Mouse (Mus musculus): ENCODE measurements around the gene Inpp5f.
"Not testable (repeated sequence)": the region's sequence is repeated elsewhere in the genome, so short reads cannot be mapped to it uniquely, and the experiment has no call there.

The Inpp5f gene

DNA sequence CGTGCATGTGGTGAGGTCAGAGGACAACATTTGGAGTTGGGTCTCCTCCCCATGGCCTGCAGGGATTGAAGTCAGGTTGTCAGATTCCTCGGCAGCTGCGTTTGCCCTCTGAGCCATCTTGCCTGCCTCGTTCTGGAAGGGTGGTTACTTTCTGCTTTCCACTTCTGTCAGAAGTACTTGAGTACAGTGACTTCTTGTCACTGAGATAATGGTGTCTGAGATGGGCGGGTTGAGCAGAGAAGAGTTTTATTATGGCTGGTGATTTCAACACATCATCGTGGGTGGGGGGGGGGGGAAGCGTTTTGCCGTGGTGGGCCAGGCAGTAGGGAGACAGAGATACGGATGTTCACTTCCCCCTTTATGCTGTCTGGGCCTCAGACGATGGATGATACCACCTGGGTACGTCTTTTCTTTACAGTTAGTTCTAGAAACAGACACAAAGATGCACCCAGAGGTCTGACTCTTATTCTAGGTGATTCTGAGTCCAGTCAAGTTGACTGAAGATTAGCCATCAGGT, 53.8 kb downstream of the Inpp5f start:
- DNase-seq (ENCODE audit: low spot score) = no peak

DNA sequence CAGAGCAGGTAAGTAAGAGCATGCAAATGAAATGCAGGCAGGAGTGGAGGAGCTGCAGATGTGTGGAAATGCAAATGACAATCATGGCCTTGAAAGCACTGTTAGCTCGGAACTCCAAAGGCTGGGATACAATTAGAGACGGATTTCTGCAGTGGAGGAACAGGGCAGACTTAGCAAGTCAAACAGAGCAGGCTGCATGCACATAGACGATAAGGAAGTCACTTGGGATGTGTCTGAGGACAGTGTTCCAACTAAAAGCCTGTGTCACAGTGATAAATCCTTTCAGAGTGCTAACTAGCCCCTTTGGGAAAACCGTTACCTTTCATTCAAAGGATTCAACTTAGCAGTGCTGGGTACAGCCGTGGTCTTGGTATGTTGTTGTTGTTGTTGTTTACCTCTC, 56.7 kb downstream of the Inpp5f start:
- no peak for DNase-seq (ENCODE audit: low spot score)

DNA sequence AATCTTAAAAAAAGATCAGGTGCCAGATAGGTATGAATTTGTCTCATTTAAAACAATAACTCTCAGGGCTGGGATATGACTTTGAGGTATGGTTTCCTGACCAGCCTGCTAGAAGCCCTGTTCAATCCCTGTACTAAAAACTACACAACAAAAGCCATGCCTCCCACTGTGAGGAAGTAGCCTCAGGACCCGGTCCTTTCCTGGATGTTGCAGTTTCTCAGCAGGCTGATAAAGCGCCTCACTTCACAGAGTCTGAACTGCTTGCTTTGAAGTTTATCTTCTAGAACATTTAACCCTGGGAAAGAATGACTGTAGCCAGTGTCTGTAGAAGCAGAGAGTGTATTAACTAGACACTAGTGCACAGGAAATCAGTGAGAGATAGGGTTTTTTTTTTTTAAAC, 57.7 kb downstream of the Inpp5f start:
- no peak for DNase-seq (ENCODE audit: low spot score)

DNA sequence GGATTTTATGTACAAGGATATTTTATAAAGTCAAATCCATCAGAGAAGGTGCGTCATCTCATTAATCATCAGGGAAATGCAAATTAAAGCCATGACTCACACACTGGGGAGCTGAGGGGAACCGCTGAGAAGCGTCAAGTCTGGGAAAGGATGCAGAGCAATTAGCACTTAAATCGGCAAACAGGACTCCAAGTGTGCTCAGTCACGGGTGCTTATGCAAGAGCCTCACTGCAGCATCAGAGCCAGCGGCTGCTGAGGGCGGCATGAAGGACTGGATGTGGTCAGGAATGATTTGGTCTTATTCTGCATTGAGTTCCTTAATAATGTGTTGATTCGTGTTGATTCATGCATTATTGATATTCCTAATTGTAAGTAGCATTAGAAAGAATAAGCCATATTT, 60.8 kb downstream of the Inpp5f start:
- peak; percentile 80 for DNase-seq (ENCODE audit: low spot score)

DNA sequence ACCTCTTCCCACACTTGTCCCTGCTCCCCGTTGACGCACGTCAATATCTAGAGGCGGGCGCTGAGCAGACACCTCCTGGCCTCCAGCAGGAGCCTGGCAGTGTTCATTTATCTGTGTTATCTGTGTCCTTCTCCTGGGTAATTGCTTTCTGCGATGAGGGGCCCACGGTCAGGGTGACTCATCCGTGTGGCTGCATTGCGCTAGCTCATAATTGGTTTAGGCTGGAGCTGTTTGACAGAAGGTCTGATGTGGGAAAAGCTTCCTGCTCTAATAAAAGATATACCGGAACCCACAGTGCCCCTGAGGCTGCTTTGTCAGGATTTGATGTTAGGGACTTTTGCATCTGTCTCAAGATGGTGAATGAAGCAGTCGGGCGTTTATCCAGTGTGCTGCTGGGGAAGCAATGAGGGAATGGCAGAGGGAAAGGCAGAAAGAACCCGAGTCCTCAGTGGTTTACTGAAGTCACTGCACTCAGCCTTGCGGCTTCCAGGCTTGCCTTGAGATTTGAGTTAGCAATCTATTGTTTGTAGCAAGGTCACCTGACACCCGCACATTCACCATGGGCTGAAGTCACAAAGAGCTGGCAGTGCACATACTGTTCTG, 61.4 kb downstream of the Inpp5f start:
- peak; percentile 33 for DNase-seq (ENCODE audit: low spot score)

DNA sequence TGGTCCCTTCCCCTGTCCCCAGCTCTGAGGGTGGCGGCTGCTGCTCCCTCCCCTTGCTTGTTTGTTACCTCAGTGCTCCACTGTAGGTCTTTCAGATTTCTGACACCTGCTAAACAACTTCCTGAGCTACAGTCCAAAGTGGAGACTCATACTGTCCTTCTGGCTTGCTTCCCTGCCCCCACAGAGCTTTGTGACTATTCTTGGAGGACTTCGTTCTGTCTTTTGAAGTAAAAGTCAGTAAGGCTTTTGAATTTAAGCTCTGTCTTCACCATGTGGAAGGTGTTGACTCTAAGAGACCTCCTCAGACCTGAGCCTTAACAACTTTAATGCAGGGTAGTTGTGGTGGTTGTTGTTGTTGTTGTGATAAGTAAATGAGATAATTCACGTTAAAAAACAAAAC, 67.4 kb downstream of the Inpp5f start:
- no peak for DNase-seq (ENCODE audit: low spot score)

DNA sequence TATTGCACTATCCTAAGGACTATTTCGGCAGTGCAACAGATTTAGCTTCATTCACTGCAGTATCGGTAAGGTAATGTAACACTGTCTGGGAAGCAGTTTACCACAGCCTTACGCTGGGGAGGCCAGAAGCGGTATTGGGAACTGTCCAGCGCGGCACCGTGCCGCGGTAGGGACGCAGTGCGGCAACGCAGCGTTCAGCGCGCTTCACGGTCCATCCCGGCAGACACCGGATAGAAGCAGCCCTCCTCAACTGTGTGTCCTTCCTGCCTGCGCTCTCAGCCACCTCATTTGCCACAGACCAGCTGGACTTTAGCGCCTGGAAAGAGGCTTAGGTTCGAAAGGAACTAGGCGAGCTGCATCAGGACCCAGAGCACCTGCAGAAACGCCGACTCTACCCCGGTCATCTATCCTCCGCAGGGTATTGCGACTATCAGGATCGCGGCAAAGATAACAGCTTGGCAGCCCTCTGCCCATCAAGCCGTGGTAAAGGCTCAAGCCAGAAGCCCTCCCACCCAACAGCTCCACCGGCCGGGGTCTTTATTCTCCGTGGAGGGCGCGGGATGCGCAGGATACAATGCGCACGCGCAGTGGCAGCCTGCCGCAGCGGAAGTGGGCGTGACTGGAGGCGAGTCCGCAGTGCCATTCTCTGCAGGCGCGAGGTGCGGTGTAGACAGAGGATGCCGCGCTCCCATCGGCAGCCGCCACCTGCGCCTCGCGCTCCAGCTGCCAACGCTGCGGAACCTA, 76.9 kb downstream of the Inpp5f start:
- peak; percentile 65 for DNase-seq (ENCODE audit: low spot score)

DNA sequence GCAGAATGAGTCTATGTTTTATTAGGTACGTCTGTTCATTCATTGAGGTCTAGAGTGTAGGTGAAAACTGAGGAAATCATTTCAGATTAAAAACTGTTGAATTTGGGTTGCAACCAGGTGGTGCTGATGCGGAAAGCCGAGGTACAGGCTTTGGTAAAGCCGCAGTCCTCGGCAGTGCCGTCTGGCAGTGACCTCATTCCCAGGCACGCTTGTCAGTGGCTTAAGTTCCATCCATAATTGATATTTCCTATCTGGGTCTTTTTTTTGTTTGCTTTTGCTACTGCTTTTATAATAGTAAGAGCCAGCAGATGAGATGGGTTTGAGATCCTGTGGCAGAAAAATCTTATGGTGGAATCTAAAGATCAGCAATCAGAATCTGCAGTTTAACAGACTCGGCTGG, 78.2 kb downstream of the Inpp5f start:
- no peak for DNase-seq (ENCODE audit: low spot score)

DNA sequence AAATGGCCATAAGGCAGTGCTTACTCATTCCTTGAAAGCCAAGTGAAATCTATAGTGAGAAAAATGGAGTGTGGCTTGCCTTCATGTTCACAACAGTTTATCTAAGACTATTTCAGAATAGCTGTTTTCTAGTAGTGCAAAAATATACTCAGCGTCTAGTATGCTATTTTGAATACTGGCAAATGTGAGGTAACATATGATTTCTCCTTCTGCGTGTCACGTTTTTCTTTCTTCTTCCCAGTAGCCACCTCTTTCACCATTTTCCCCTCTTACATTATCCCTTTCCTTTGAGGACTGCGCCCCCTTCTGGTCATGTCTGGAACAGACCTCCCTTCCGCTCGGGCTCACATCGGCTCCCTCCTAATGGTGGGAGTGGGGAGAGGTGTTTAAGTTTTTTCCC, 78.9 kb downstream of the Inpp5f start:
- DNase-seq (ENCODE audit: low spot score) = peak; percentile 87

DNA sequence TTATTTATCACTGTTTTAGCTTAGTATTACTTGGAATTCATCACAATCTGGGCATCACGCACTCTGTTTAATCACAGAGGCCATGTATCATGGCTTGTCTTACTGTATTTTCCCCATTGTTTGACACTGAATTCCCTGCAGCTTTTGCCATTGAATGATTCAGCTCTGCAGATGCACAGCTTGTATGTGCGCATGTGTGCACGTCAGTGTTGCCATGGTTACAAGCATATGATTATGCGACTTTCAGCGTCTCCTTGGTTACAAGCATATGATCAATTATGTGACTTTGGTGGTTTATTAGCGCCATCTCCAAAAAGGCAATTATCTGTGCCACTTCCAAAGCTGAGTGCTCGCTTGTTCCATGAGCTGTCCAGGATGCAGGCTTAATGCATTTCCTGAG, 79.7 kb downstream of the Inpp5f start:
- peak; percentile 87 for DNase-seq (ENCODE audit: low spot score)

DNA sequence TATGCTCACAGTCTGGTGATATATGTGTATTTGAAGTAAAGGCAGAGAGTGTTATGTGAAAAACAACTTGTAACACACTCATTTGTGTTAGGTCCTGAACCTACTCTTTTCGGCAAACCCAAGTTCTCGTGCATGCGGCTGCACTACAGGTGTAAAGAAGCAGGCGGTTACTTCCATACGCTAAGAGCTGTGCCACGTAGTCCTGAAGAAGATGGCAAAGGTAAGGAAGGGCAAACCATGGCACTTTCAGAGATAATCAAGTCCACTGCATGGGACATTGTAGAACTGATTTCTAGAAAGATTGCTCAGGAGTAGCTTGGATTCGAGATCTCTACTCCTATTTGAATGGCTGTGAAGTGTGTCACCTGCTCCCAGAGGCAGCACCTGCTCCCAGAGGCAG, 81.0 kb downstream of the Inpp5f start:
- DNase-seq (ENCODE audit: low spot score) = no peak

DNA sequence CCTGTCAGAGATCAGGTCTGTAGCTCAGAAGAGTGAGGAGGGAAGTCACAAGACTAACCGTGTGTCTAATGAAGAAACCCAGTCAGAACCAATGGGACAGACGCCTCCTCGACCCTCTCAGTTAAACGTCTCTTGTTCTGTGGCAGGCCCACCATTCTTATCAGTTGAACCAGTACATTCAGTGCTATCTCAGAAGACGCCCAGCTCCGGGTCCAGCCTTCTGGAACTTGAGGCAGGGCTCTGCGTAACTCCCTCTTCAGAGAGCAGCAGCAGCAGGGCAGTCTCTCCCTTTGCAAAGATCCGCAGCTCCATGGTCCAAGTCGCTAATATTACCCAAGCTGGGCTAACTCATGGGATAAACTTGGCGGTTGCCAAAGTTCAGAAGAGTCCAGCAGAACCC, 83.7 kb downstream of the Inpp5f start:
- no peak for DNase-seq (ENCODE audit: low spot score)

DNA sequence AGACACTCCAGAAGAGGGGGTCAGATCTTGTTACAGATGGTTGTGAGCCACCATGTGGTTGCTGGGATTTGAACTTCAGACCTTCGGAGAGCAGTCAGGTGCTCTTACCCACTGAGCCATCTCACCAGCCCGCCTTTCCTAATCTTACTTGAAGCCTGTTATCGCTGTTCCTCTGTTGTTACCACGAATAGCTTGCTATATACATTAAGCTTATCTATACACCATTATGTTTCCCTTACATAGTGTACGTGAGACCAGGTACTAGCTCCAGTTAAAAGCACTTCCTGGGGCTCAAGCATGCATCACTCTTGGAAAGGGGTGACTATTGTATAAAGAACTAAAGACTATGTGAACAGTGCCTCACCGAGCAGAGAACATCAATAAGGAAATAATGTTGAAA, 88.8 kb downstream of the Inpp5f start:
- DNase-seq (ENCODE audit: low spot score) = not testable (repeated sequence)

DNA sequence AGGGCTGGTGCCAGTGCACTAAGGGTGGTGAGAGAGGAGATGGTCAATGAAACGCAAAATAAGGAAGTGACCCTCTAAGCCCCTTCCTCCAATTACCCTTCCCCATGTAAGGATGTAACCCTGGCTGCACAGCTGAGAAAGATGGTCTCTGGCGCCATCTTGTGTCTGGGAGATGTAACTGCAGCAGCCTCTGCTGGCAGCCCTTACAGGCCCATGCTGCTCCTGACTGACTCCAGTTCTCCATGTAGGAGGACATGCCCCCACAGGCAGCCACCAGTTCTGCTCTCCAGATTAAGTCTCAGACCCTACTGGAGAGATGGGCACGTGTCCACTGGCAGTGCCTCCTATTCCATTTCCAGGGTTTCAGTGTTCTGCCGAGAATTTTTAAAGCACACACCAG, 94.6 kb downstream of the Inpp5f start:
- peak; percentile 53 for DNase-seq (ENCODE audit: low spot score)

DNA sequence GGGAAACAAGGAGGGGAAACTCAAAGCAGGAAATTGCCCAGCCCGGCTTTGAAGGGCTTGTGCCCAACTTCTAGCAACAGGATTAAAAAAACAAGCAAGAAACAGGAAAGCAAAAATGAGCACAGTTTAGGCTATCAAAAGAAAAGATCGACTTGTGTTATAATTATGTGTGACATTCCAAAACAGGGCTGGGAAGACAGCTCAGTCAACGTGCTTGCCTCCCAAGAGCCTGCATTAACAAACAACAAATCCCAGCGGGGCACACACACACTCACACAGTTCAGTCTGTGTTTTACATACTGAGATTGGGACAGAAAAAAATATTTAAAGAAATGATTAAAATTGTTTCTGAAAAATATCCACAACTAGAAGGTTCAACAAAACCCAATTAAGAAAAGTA, 106.9 kb downstream of the Inpp5f start:
- DNase-seq (ENCODE audit: low spot score) = no peak

DNA sequence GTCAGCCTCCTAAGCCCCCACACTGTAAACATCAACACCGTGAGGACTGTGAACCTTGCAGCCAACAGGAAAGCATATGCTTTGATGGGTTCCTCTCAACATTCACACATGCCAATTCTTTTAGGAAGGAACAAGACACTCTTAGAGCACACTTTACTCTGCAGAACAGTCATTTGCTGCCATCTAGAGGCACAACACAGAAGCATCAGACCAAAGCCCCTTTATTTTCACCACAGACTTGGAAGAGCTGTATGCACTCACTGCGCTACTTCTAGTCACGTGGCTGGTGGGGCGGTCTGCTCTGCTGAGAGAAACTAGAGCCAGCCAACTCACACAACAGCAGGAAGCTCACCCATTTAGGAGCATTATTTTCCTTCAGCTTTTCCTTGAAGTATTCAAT, 113.6 kb downstream of the Inpp5f start:
- peak; percentile 81 for DNase-seq (ENCODE audit: low spot score)

DNA sequence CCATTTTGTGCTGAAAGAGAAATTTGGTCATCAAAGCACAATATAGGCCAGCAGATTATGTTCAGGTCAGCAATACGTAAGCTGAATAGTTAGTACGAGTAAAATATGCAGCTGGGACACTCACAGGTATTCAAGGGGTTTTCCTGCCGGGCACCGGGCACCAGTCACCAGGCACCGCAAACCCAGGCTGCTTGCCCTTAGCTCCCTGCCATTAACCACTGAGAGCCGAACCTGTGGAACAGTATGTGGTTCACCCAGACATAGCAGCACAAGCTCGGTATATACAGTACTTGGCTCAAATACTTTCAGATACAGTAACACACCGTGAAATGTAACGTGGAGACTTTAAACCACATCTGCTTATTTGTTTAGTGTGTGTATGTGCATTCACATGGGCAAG, 114.1 kb downstream of the Inpp5f start:
- DNase-seq (ENCODE audit: low spot score) = no peak

DNA sequence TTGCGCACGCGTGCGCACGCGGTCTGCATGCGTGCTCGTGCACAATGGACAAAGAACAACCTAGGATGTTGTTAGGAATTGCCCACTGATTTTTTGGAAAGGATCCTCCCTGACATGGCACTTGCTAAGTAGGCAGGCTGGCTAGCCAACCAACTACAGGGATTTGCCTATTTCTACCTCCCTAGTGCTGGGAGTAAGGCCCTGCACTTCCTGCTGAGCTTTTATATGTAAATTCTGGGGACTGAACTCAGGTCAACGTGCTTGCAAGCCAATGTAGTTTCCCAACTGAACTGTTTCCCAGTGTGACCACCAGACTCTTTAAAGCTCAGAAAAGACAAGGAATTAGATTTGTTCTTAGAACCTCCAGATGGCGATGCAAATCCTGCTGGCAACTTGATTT, 115.9 kb downstream of the Inpp5f start:
- DNase-seq (ENCODE audit: low spot score) = no peak

DNA sequence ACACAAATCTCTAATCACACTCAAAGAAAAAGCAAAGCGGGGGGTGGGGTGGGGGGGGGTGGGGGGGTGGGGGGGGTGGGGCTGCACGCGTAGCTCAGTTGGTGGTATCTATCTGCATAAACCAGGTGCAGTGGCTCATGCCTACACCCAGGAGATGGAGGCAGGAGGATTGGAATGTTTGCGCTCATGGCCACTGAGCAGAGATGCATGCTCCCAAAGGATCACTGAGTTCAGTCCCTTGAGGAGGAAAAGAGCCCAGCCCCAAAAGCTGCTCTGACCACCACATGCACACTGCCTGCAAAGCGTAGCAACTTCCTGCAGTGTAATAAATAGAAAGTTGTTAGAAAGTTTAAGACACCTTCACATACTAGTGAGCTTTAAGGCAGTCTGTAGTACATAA, 116.6 kb downstream of the Inpp5f start:
- no peak for DNase-seq (ENCODE audit: low spot score)

DNA sequence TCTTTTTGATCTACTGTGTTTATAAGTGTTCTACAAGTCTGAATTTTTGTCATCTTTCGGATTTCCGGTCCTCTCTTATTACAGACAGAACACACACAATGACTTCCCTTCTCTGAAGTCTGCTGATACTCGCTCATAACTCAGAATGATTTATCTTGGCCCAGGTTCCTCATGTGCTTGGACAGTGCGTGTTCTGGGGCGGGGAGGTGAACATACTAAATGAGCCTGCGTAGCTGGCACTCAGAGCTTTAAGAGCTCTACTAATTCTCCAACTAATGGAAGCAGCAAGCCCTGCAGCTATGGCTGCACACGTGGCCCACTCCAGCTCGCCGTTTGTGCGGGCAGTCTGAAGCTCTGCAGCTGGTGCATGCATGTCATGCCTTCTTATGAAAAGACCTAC, 117.6 kb downstream of the Inpp5f start:
- DNase-seq (ENCODE audit: low spot score) = no peak

DNA sequence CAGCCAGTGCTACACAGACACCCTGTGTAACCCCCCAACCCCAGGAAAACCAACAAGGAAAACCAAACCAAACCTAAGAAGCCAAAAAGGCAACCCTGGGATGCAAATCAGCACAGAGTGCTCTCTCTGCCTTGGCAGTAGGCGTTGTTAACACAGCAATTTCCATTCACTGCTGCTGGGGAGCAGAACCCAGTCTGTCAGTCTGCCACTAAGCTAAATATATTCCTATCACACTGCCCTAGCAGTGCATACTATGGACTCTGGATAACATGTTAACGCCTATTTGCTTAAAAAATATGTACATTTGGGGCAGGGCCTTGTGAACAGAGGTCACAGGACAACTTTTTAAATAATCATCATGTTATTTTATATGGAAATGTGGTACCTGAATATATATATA, 120.5 kb downstream of the Inpp5f start:
- DNase-seq (ENCODE audit: low spot score) = no peak

DNA sequence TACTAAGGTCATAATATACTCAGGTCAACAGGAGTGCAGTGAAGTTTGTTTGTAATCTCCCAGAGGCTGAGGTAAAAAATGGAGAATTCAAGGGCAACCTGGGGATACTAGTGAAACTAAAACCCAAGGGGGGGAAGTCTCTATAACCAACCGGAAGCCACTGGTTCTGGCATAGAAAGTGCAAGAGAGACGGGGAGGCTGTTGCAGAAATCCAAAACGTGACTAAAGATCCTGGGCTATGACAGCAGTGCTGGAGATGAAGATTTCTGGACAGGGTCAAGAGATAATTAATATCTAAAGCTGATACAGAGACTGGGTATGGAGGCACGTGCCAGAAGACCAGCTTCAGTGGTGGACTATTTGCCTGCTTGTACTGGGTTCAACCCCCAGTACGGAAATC, 126.9 kb downstream of the Inpp5f start:
- DNase-seq (ENCODE audit: low spot score) = no peak

DNA sequence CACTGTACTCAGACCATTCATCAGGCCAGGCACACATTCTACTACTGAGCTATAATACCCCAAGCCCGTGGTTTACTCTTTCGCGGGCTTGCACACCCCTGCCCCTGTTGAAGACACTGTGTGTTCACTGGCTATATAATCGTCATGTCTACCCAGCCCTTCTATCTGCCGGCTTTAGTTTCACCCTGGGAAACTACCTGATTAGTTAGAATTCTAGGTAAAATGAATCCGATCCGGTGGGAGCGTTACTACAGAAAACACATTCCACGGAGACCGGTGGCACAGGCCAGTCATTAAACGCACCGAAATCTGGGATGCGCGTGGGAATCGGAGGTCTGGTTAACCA, 128.0 kb downstream of the Inpp5f start:
- no peak for DNase-seq (ENCODE audit: low spot score)

Data from left cerebral cortex, adult 11 months (tissue).